Mouse (Mus musculus) gastrocnemius, adult 18-20 months (tissue): ENCODE measurements around the gene Nrxn3. TPM values are rescaled to one million over a fixed set of nuclear protein-coding genes. Genes with fewer than 3 reads are reported as not detected.
A peak's percentile ranks its signal among the peaks of the same experiment; 100 is the strongest.

Experiments
- DNase-seq: peaks from one replicate; pipeline ENCODE4 v3.0.0; 2021; ENCODE audit warnings: low spot score
- total RNA-seq, 2 experiments: library from RNA; stranded (reverse); gene quantifications; 2 replicates each; pipeline ENCODE4 v1.2.3; 2021

The Nrxn3 gene
- total RNA-seq, 2 experiments from 2014 or later: 0.05 TPM

- DNase-seq: no peak
These were observed 89.5 kb downstream of the Nrxn3 start for GRCm38 (mm10) chr12:88812173-88812572.

- DNase-seq: no peak
These were observed 94.2 kb downstream of the Nrxn3 start for GRCm38 (mm10) chr12:88816865-88817264.

- DNase-seq: peak; percentile 30
These were observed 96.1 kb downstream of the Nrxn3 start for GRCm38 (mm10) chr12:88818622-88819334.

GRCm38 (mm10) chr12:88819335-88819709, 96.6 kb downstream of the Nrxn3 start:
- DNase-seq: peak; percentile 7

GRCm38 (mm10) chr12:88820131-88820530, 97.5 kb downstream of the Nrxn3 start:
- no peak for DNase-seq

GRCm38 (mm10) chr12:88830851-88831250, 108.2 kb downstream of the Nrxn3 start:
- DNase-seq: no peak

GRCm38 (mm10) chr12:88835821-88836220, 113.1 kb downstream of the Nrxn3 start:
- DNase-seq: no peak

- DNase-seq: no peak
These were observed 117.0 kb downstream of the Nrxn3 start for GRCm38 (mm10) chr12:88839724-88840123.

- DNase-seq: no peak
These were observed 118.7 kb downstream of the Nrxn3 start for GRCm38 (mm10) chr12:88841350-88841749.

- DNase-seq: no peak
These were observed 127.9 kb downstream of the Nrxn3 start for GRCm38 (mm10) chr12:88850400-88851179.

- DNase-seq: no peak
These were observed 131.4 kb downstream of the Nrxn3 start for GRCm38 (mm10) chr12:88854039-88854438.

- DNase-seq: no peak
These were observed 135.0 kb downstream of the Nrxn3 start for GRCm38 (mm10) chr12:88857701-88858100.

- no peak for DNase-seq
These were observed 137.0 kb downstream of the Nrxn3 start for GRCm38 (mm10) chr12:88859456-88860345.

GRCm38 (mm10) chr12:88860397-88860796, 137.7 kb downstream of the Nrxn3 start:
- no peak for DNase-seq

GRCm38 (mm10) chr12:88863069-88863468, 140.4 kb downstream of the Nrxn3 start:
- DNase-seq: no peak

- DNase-seq: no peak
These were observed 145.6 kb downstream of the Nrxn3 start for GRCm38 (mm10) chr12:88868288-88868687.

- DNase-seq: no peak
These were observed 174.7 kb downstream of the Nrxn3 start for GRCm38 (mm10) chr12:88897331-88897730.

GRCm38 (mm10) chr12:88900014-88900727, 177.5 kb downstream of the Nrxn3 start:
- DNase-seq: no peak

- no peak for DNase-seq
These were observed 178.0 kb downstream of the Nrxn3 start for GRCm38 (mm10) chr12:88900728-88901080.

- DNase-seq: no peak
These were observed 188.1 kb downstream of the Nrxn3 start for GRCm38 (mm10) chr12:88910761-88911160.

GRCm38 (mm10) chr12:88916752-88917151, 194.1 kb downstream of the Nrxn3 start:
- no peak for DNase-seq
